Mouse (Mus musculus) liver, embryonic 15.5 days (tissue): ENCODE data around the gene 2700049A03Rik. TPM values are rescaled to one million over a fixed set of nuclear protein-coding genes. Genes with fewer than 3 reads are reported as not detected.

Experiments
- ATAC-seq: fragments of 200-750 bp; cut with Nextera tagmentation; 2 replicates; pipeline ENCODE4 v1.8.0; 2017; ENCODE audit warnings: moderate number of reproducible peaks, mild to moderate bottlenecking, moderate library complexity; ENCODE audit not compliant: insufficient read depth
- H3K27ac ChIP-seq: fragments of 300-500 bp; sonication (generic); replicated peaks from 2 replicates; pipeline ENCODE4 v1.5.1; 2015; ENCODE audit warnings: mild to moderate bottlenecking, inconsistent platforms
- H3K27me3 ChIP-seq: fragments of 300-500 bp; sonication (generic); 2 replicates; pipeline ENCODE4 v1.6.1; 2015; ENCODE audit warnings: mild to moderate bottlenecking, inconsistent platforms
- H3K36me3 ChIP-seq: fragments of 300-500 bp; sonication (generic); replicated peaks from 2 replicates; pipeline ENCODE4 v1.6.1; 2015; ENCODE audit warnings: moderate library complexity, mild to moderate bottlenecking, inconsistent platforms
- H3K4me1 ChIP-seq: fragments of 300-500 bp; sonication (generic); replicated peaks from 2 replicates; pipeline ENCODE4 v1.6.1; 2015; ENCODE audit warnings: inconsistent platforms
- H3K4me2 ChIP-seq: fragments of 300-500 bp; sonication (generic); 2 replicates; pipeline ENCODE4 v1.6.1; 2015; ENCODE audit warnings: moderate library complexity, mild to moderate bottlenecking, inconsistent platforms
- H3K4me3 ChIP-seq: fragments of 300-500 bp; sonication (generic); replicated peaks from 2 replicates; pipeline ENCODE4 v1.5.1; 2015; ENCODE audit warnings: mild to moderate bottlenecking, inconsistent platforms
- H3K9ac ChIP-seq: fragments of 300-500 bp; sonication (generic); 2 replicates; pipeline ENCODE4 v1.6.1; 2015; ENCODE audit warnings: moderate library complexity, mild to moderate bottlenecking, inconsistent platforms
- H3K9me3 ChIP-seq: fragments of 300-500 bp; sonication (generic); replicated peaks from 2 replicates; pipeline ENCODE4 v1.6.1; 2016; ENCODE audit warnings: inconsistent platforms
- WGBS: fragments of 180-500 bp; shearing (Covaris S2); methylation state at CpG from one replicate; pipeline ENCODE4 v1.1.7; 2015; ENCODE audit warnings: mixed read lengths; ENCODE audit not compliant: insufficient replicate concordance; 5-methylcytosine and 5-hydroxymethylcytosine counted together
- polyA plus RNA-seq: library from polyadenylated mRNA; unstranded; fragments of >200 nt; fragmentation: Nextera tagmentation; extraction: Ambion mirVana; gene quantifications from 2 replicates; pipeline ENCODE4 v1.2.1, GENCODE M21; 2015

The 2700049A03Rik gene
- polyA plus RNA-seq, 1 experiment from 2014 or later = 4.6 TPM

DNA sequence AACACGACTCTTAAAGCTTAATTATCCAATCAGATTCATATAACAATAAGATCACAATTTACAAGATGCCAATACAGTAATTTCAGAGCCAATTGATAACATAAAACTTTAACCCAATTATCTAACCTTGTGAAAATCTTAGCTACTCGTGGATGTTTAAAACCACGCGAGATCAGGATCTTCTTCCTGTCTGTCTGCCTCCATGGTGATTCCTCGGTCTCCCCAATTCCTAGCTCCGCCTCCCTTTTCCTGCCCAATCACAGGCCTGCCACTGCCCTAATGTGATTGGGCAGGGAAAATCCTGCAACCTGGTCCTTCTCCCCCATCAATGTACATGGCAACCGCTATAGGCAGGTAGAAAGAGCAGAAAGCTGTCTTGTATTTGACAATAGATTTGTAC, 132.7 kb downstream of the 2700049A03Rik start:
- no peak overlapping the region for H3K27ac ChIP-seq
- WGBS = 69% methylated on average over 7 of the region's 7 CpGs

GRCm38 (mm10) chr12:71271131-71271530, 134.5 kb downstream of the 2700049A03Rik start:
- WGBS = 54% methylated on average over 5 of the region's 5 CpGs
- H3K27me3 ChIP-seq = no peaks in the 10 kb centered on the region
- ATAC-seq = no peak

More for the DNA sequence above, 132.7 kb downstream of the 2700049A03Rik start:
- H3K36me3 ChIP-seq = no peaks in the 10 kb centered on the region
- H3K4me1 ChIP-seq = no peaks in the 10 kb centered on the region
- no peaks in the 10 kb centered on the region for H3K9me3 ChIP-seq
- H3K4me2 ChIP-seq = no peak overlapping the region
- H3K4me3 ChIP-seq = no peak overlapping the region
- no peak overlapping the region for H3K9ac ChIP-seq
- no peak for ATAC-seq
- no peaks in the 10 kb centered on the region for H3K27me3 ChIP-seq

GRCm38 (mm10) chr12:71274519-71275237, 138.0 kb downstream of the 2700049A03Rik start:
- 75% methylated on average over 5 of the region's 5 CpGs for WGBS

More at GRCm38 (mm10) chr12:71271131-71271530, 134.5 kb downstream of the 2700049A03Rik start:
- H3K4me3 ChIP-seq = no peak overlapping the region
- H3K9ac ChIP-seq = no peak overlapping the region
- H3K4me2 ChIP-seq = no peak overlapping the region
- H3K9me3 ChIP-seq = no peaks in the 10 kb centered on the region
- H3K36me3 ChIP-seq = no peaks in the 10 kb centered on the region
- no peaks in the 10 kb centered on the region for H3K4me1 ChIP-seq
- H3K27ac ChIP-seq = no peak overlapping the region

GRCm38 (mm10) chr12:71275906-71276595, 139.4 kb downstream of the 2700049A03Rik start:
- Histone ChIP-seq H3K4me1 (no peaks in the 10 kb centered on the region), H3K9ac (no peak overlapping the region), H3K27me3 (no peaks in the 10 kb centered on the region), H3K4me2 (no peak overlapping the region), H3K4me3 (no peak overlapping the region), H3K9me3 (no peaks in the 10 kb centered on the region), H3K36me3 (no peaks in the 10 kb centered on the region), H3K27ac (no peak overlapping the region)
- WGBS = 51% methylated on average over 8 of the region's 8 CpGs
- no peak for ATAC-seq

More at GRCm38 (mm10) chr12:71274519-71275237, 138.0 kb downstream of the 2700049A03Rik start:
- Histone ChIP-seq H3K9ac (no peak overlapping the region), H3K27ac (no peak overlapping the region), H3K4me3 (no peak overlapping the region), H3K27me3 (no peaks in the 10 kb centered on the region), H3K4me2 (no peak overlapping the region), H3K9me3 (no peaks in the 10 kb centered on the region), H3K4me1 (no peaks in the 10 kb centered on the region), H3K36me3 (no peaks in the 10 kb centered on the region)
- no peak for ATAC-seq

- ATAC-seq = no peak
- WGBS = 62% methylated on average over 12 of the region's 12 CpGs
- Histone ChIP-seq H3K4me3 (no peak overlapping the region), H3K9ac (no peak overlapping the region), H3K4me1 (no peaks in the 10 kb centered on the region), H3K9me3 (no peaks in the 10 kb centered on the region), H3K27me3 (no peaks in the 10 kb centered on the region), H3K36me3 (no peaks in the 10 kb centered on the region), H3K4me2 (no peak overlapping the region), H3K27ac (no peak overlapping the region)
Measured at GRCm38 (mm10) chr12:71279521-71280262, 143.0 kb downstream of the 2700049A03Rik start.

- no peak for ATAC-seq
- 64% methylated on average over 12 of the region's 12 CpGs for whole genome bisulfite sequencing
- no peaks in the 10 kb centered on the region for H3K27me3 ChIP-seq
- no peak overlapping the region for H3K27ac ChIP-seq
- H3K9ac ChIP-seq = no peak overlapping the region
- H3K9me3 ChIP-seq = no peaks in the 10 kb centered on the region
- H3K4me3 ChIP-seq = no peak overlapping the region
- H3K4me1 ChIP-seq = no peaks in the 10 kb centered on the region
- no peak overlapping the region for H3K4me2 ChIP-seq
- no peaks in the 10 kb centered on the region for H3K36me3 ChIP-seq
Measured at GRCm38 (mm10) chr12:71281201-71281768, 144.6 kb downstream of the 2700049A03Rik start.

GRCm38 (mm10) chr12:71285399-71285798, 148.8 kb downstream of the 2700049A03Rik start:
- no peak for ATAC-seq

DNA sequence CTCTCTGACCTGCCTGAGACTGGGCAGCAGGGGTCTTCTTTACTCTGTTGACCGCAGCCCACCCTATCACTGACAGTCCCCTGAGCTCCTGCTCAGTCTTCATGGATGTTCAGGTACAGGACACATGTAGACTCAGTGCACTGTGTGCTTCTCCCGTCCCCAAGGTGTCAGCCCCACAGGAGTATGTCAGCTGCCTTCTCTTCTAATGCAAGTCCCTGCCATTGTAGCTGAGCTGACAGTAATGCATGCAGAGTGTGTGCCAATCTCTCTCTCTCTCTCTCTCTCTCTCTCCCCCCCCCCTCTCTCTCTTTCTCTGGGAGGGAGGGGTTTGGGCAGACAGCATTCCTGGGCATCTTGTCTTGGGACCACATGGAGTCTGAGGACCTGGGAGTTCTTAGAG, 153.8 kb downstream of the 2700049A03Rik start:
- H3K36me3 ChIP-seq = no peaks in the 10 kb centered on the region
- 48% methylated on average over 2 of the region's 2 CpGs for WGBS
- no peak overlapping the region for H3K4me2 ChIP-seq
- no peak for ATAC-seq
- no peak overlapping the region for H3K4me3 ChIP-seq
- no peak overlapping the region for H3K9ac ChIP-seq
- no peaks in the 10 kb centered on the region for H3K4me1 ChIP-seq
- H3K9me3 ChIP-seq = no peaks in the 10 kb centered on the region
- H3K27me3 ChIP-seq = no peaks in the 10 kb centered on the region
- no peak overlapping the region for H3K27ac ChIP-seq

More at GRCm38 (mm10) chr12:71285399-71285798, 148.8 kb downstream of the 2700049A03Rik start:
- Histone ChIP-seq H3K36me3 (no peaks in the 10 kb centered on the region), H3K9ac (no peak overlapping the region), H3K27me3 (no peaks in the 10 kb centered on the region), H3K27ac (no peak overlapping the region), H3K9me3 (no peaks in the 10 kb centered on the region), H3K4me1 (no peaks in the 10 kb centered on the region), H3K4me2 (no peak overlapping the region), H3K4me3 (no peak overlapping the region)

Other genes with a start within 250 kb of the 2700049A03Rik start
- 94.4 and 105 TPM in 2 replicates for gene Actr10, start 199.0 kb upstream of the 2700049A03Rik start, polyA plus RNA-seq
- gene Psma3, start 162.2 kb upstream of the 2700049A03Rik start, polyA plus RNA-seq = 343 TPM in 2 replicates
- 20.7 and 20.8 TPM in 2 replicates for gene Arid4a, start 120.9 kb upstream of the 2700049A03Rik start, polyA plus RNA-seq
- not detected in 2 replicates for gene Tomm20l, start 25.4 kb upstream of the 2700049A03Rik start, polyA plus RNA-seq
- gene Timm9, start 164 bp upstream of the 2700049A03Rik start, polyA plus RNA-seq = 35.4 and 37.5 TPM in 2 replicates
- gene Dact1, start 173.0 kb downstream of the 2700049A03Rik start, polyA plus RNA-seq = 0.38 and 0.44 TPM in 2 replicates